Comparison of ENCODE assay signal across 8 mouse cellular contexts in the genomic region with DNA sequence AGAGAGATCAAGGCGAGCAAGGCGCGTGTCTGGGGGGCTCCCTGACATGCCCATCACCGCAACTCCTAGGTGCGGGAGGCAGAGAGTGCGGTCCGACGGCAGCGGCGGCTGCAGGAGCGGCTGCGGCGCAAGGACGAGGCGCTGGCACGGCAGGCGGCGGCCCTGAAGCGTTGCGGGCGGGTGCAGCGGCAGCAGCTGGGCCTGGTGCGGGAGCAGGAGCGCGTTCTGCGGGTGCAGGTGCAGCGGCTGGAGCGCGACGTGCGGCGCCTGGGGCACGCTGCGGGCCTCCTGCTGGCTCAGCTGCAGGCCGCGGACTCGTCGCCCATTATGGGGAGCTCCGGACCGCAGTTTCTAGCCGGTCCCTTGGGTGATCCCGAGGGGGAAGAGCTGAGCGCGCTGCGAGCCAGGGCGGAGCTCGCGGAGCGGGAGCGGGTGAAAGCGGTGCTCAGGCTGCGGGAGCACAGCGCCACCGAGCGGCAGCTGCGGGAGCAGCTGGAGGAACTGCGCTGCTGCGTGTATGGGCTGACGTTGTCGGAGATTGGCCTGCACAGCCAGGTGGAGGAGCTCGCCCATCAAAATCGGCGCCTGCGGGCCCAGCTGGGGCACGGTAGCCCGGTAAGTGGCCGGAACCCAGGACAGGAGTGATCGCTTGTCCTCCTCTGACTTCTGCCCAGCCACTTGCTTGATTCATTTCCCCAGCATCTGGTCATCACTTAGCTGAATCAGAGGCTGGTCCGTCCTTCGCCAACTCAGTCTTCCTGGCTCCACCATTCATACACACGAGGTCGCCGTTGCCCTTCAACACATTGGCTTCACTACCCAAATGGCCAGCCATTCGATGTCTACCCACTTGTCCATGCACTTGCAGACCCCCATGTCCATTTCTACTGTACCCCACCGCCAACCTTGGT.
DNase-seq lines count a peak whose midpoint lies in the region; ATAC-seq lines count a peak whose summit lies in the region.

No protein-coding gene starts in this region.

- no peaks in the 10 kb centered on the region for H3K4me1 ChIP-seq in embryonic facial prominence, embryonic 11.5 days (ENCODE audit: control insufficient read depth, insufficient read depth, low read length)

- DNase-seq in ES-CJ7 (ENCODE audit: low read depth, low spot score): peak; percentile 75
- DNase-seq in adrenal gland, postnatal 25 days: peak; percentile 67
- peak; percentile 72 for DNase-seq in embryonic facial prominence, embryonic 11.5 days (ENCODE audit: low spot score)
- peak; percentile 64 for DNase-seq in heart, postnatal 4 days
- DNase-seq in layer of hippocampus, postnatal 25 days (ENCODE audit: extremely low spot score in 1 of 2, low spot score in 1 of 2): peak; percentile 79 to 80
- DNase-seq in lung, postnatal 10 days: peak; percentile 14
- peak; percentile 87 to 89 for DNase-seq in right cerebral cortex, postnatal 10 days (ENCODE audit: low spot score in 2 of 2)

- peak overlapping the region; percentile 54 for H3K4me2 ChIP-seq in embryonic facial prominence, embryonic 11.5 days (ENCODE audit: low read depth, low read length)

- peak overlapping the region; percentile 3; the same call in 1 of the 2 replicates for H3K9ac ChIP-seq in embryonic facial prominence, embryonic 11.5 days (replicated peaks; ENCODE audit: low read length)

- peaks cover 35% of the 10 kb centered on the region for H3K27me3 ChIP-seq in embryonic facial prominence, embryonic 11.5 days (ENCODE audit: control insufficient read depth, insufficient read depth, low read length)

- WGBS in embryonic facial prominence, embryonic 11.5 days: 7% methylated on average over 70 of the region's 75 CpGs

- H3K4me3 ChIP-seq in embryonic facial prominence, embryonic 11.5 days (ENCODE audit: low read depth, low read length): peak overlapping the region; percentile 28

- H3K36me3 ChIP-seq in embryonic facial prominence, embryonic 11.5 days (replicated peaks; ENCODE audit: control insufficient read depth, insufficient read depth, low read depth, low read length): no peaks in the 10 kb centered on the region

- no peaks in the 10 kb centered on the region for H3K9me3 ChIP-seq in embryonic facial prominence, embryonic 11.5 days (replicated peaks; ENCODE audit: control insufficient read depth, low read length)

- ATAC-seq in embryonic facial prominence, embryonic 11.5 days (replicated peaks; ENCODE audit: insufficient number of reproducible peaks, low FRiP score, low TSS enrichment, low read depth): 0 out of 2 replicates have a peak, but pooled peaks have one; percentile 60
- ATAC-seq in inflammation-experienced regulatory T-cells, adult 6 months: no peak

- no peak overlapping the region for H3K27ac ChIP-seq in embryonic facial prominence, embryonic 11.5 days (replicated peaks; ENCODE audit: low read depth, low read length)

Comparison
In these comparisons a context has a peak if more than half of its experiments do, and no peak if none do; other contexts are left out.
1. DNase-seq: peak in every context shown above with its lines; median percentile 88 in right cerebral cortex, postnatal 10 days; 80 in layer of hippocampus, postnatal 25 days; 75 in ES-CJ7; 72 in embryonic facial prominence, embryonic 11.5 days; 67 in adrenal gland, postnatal 25 days; 64 in heart, postnatal 4 days; 14 in lung, postnatal 10 days.